Mouse (Mus musculus) c-Kit-positive CD71-positive TER-119-positive erythroid progenitor cells, embryonic 14.5 days (primary cell): ENCODE results near the gene Kcnip3.
A peak's percentile ranks its signal among the peaks of the same experiment; 100 is the strongest.

Experiments used
- DNase-seq: peaks from one replicate; pipeline ENCODE4 v3.0.0-alpha.2; 2013; ENCODE audit warnings: low spot score

Gene Kcnip3

GRCm38 (mm10) chr2:127522006-127522441, at the start of gene Kcnip3:
Gene Kcnip3 (minus strand): TSS chr2:127522094.
- DNase-seq, result no peak

GRCm38 (mm10) chr2:127559070-127559966, 37.4 kb upstream of the Kcnip3 start:
- peak; percentile 42 for DNase-seq

- no peak for DNase-seq
Measured at GRCm38 (mm10) chr2:127551078-127551477, 29.2 kb upstream of the Kcnip3 start.

- DNase-seq, result no peak
Measured at GRCm38 (mm10) chr2:127550446-127550845, 28.6 kb upstream of the Kcnip3 start.

- no peak for DNase-seq
Measured at GRCm38 (mm10) chr2:127549711-127550110, 27.8 kb upstream of the Kcnip3 start.

- peak; percentile 42 for DNase-seq
Measured at GRCm38 (mm10) chr2:127548342-127549074, 26.6 kb upstream of the Kcnip3 start.

GRCm38 (mm10) chr2:127541697-127542096, 19.8 kb upstream of the Kcnip3 start:
- DNase-seq, result no peak

GRCm38 (mm10) chr2:127541185-127541584, 19.3 kb upstream of the Kcnip3 start, which contains the start of gene Prom2:
Gene Prom2 (minus strand): TSS chr2:127541467.
- no peak for DNase-seq

- DNase-seq, result peak; percentile 23
Measured at GRCm38 (mm10) chr2:127539494-127539893, 17.6 kb upstream of the Kcnip3 start.

- DNase-seq, result no peak
Measured at GRCm38 (mm10) chr2:127537548-127537947, 15.7 kb upstream of the Kcnip3 start.

- no peak for DNase-seq
Measured at GRCm38 (mm10) chr2:127535363-127535762, 13.5 kb upstream of the Kcnip3 start.

GRCm38 (mm10) chr2:127532379-127532778, 10.5 kb upstream of the Kcnip3 start:
- DNase-seq, result peak; percentile 20

- no peak for DNase-seq
Measured at GRCm38 (mm10) chr2:127531592-127531991, 9.7 kb upstream of the Kcnip3 start.

GRCm38 (mm10) chr2:127530418-127530817, 8.5 kb upstream of the Kcnip3 start:
- no peak for DNase-seq

GRCm38 (mm10) chr2:127525004-127525775, 3.3 kb upstream of the Kcnip3 start:
- DNase-seq, result no peak

GRCm38 (mm10) chr2:127523950-127524729, 2.2 kb upstream of the Kcnip3 start:
- DNase-seq, result no peak

GRCm38 (mm10) chr2:127521172-127522005, 505 bp downstream of the Kcnip3 start:
- DNase-seq, result no peak

- DNase-seq, result no peak
Measured at GRCm38 (mm10) chr2:127520123-127520522, 1.8 kb downstream of the Kcnip3 start.

- no peak for DNase-seq
Measured at GRCm38 (mm10) chr2:127519308-127519707, 2.6 kb downstream of the Kcnip3 start.

GRCm38 (mm10) chr2:127518831-127519230, 3.1 kb downstream of the Kcnip3 start:
- DNase-seq, result no peak
